Mouse (Mus musculus) urinary bladder, adult 18-20 months (tissue): ENCODE measurements around the gene Kcnk5.

Experiments used
- DNase-seq, 2 experiments: peaks; one replicate each; pipeline ENCODE4 v3.0.0; 2022; ENCODE audit warnings: low spot score in 2 of 2, mixed read lengths in 2 of 2

The Kcnk5 gene

DNA sequence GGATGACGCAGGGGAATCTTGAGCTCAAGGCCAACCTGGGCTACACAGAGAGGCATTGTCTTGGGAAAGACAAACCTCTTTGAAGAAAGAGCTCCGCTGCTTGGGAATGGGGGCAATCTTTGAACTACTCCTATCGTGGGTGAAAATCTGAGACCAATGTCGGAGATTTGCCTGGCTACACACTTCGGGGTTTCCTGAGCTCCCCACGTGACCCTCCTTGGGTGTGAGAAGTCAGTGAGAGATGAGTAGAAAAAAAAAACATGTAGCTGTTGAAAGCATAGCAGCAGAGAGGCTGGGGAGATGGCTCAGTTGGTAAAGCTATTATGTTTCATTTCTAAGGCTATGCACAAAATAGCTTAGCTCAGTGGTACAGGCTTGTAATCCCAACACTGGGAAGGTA lies 66.7 kb downstream of the Kcnk5 start:
- no peak for DNase-seq

DNA sequence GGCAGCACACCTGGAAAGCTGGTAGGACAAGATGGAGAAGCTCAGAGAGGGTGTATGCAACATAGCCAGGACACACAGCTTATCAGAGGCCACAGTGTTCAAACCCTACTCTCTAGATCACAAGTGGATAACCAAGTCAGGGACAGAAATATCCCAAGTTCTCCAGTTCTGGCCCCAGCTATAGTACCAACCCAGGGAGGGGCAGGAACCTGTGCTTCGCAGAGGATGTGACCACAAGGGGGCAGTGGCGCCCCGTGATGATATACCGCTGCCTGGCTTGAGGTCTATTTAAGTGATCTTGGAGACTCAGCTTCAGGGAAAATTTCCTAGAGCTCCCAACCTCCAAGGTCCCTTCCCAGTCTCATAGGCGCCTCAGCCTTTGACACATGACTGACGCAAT lies 67.6 kb downstream of the Kcnk5 start:
- peak; percentile 78 to 81 for DNase-seq

DNA sequence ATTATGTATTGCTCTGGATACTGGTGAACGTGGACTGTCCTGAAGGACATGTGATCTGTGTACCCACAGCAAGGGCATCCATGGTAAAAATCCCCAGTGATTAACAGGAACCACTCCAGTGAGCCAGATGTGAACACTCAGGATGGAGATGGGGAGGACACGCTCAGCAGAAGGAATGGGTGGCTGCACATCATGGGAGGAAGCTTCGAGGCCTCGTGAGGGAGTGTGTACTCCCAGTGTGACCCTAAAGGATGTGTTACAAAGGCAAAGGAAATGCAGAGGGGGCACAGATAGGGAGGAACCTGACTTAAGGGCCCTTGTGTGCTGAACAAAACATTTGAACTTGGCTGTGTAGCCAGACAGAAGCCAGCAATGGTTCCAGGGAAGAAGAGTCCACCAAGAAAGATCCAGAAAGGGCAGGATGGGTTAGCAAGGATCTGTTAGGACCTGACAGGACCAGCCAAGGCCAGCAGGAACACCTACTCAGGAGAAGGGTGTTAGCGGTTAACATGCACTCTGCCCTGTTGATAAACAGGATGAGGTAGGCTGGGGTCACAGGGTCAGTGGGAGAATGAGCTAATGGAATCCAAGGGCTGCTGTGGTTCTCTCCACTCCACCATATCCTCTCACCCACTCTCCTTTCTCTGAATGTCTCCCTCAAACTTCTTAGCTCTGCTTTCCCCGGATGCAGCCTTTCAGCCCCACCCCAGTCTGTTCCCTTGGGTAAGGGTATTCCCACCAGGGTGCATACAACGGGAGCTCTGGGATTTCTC lies 68.2 kb downstream of the Kcnk5 start:
- DNase-seq, result no peak

- DNase-seq, result no peak
These were observed 69.4 kb downstream of the Kcnk5 start for GRCm38 (mm10) chr14:20112218-20112617.

- no peak for DNase-seq
These were observed 70.7 kb downstream of the Kcnk5 start for GRCm38 (mm10) chr14:20110945-20111344.

GRCm38 (mm10) chr14:20106271-20106670 lies 75.3 kb downstream of the Kcnk5 start:
- DNase-seq, result no peak

- no peak for DNase-seq
These were observed 78.4 kb downstream of the Kcnk5 start for GRCm38 (mm10) chr14:20103207-20103606.

GRCm38 (mm10) chr14:20098061-20098460 lies 83.5 kb downstream of the Kcnk5 start:
- no peak for DNase-seq

- no peak for DNase-seq
These were observed 86.7 kb downstream of the Kcnk5 start for GRCm38 (mm10) chr14:20094942-20095341.

DNA sequence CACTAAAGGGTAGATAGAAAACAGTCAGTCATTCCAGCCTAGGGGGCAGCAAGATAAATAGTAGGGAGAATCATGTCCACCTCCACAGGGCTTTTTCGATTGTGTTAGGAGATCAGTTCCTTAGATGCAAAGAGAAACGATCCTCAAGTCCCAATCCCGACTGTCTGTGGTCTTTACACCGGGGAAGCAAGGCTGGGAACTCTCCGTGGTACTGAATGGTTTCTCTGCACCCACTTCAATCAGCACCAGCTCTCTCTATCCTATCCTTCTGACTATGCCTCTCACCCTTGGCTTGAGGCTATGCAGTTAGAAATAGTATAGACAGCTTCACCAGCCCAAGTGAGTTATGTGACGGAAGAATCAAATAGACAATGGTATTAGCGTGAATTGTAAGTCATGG lies 88.1 kb downstream of the Kcnk5 start:
- DNase-seq, result no peak
